Mouse (Mus musculus): ENCODE measurements around the gene Pabpc4. TPM values are rescaled to one million over a fixed set of nuclear protein-coding genes. Genes with fewer than 3 reads are reported as not detected.
A peak's percentile ranks its signal among the peaks of the same experiment; 100 is the strongest.

Gene Pabpc4
- polyA plus RNA-seq, 1 experiment from 2014 or later = 30.2 TPM

DNA sequence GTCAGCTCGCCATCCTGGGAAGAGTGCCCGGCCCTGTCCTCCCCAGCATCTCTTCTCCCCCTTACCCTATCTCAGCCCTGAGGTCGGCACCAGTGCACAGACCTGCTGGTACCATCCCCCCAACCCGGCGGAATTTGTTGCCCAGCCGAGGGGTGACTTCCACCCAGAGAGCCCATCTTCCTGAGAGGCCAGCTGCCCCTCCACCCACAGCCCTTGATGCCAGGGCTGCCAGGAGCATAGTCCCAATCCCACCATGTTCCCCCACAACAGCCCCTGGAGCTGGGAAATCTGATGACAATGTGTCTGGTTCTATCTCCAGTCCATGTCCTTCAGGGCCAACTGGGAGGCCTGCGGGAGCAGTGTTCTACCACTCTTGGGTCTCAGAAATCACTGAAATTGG is 15.9 kb upstream of the Pabpc4 start:
- Histone ChIP-seq H3K4me3 (ENCODE audit: low read depth, low read length) (no peak overlapping the region), H3K9ac (replicated peaks; ENCODE audit: low read depth, low read length) (no peak overlapping the region), H3K27me3 (ENCODE audit: control insufficient read depth, insufficient read depth, low read length) (no peaks in the 10 kb centered on the region), H3K9me3 (ENCODE audit: control insufficient read depth, low read length) (no peaks in the 10 kb centered on the region), H3K36me3 (ENCODE audit: control insufficient read depth, insufficient read depth, low read length) (no peaks in the 10 kb centered on the region), H3K27ac (ENCODE audit: low read depth, low read length) (no peak overlapping the region), H3K4me2 (ENCODE audit: low read depth, low read length) (no peak overlapping the region), H3K4me1 (ENCODE audit: control insufficient read depth, insufficient read depth, low read length) (no peaks in the 10 kb centered on the region)
- no peak for ATAC-seq (ENCODE audit: low read depth)
- 87% methylated on average over 7 of the region's 7 CpGs for WGBS

DNA sequence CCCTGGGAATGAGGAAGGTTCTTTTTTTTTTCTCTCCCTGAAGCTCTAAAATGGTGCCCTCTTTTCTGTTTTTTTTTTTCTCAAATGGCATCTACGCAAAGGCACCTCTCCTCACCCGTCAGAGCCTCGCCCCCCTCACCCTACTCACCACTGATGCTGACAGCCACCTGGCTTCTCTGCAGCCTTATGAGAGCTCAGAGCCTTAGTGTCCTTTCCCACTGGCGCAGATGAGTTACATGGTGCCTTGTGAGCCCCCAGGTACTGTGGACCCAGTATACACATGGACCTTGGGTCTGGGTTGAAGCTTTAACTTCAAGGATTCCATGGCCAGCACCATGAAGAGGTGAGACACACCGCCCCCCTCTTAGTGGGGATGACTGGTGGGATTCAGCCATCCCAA is 15.5 kb upstream of the Pabpc4 start:
- H3K4me3 ChIP-seq (ENCODE audit: low read depth, low read length) = no peak overlapping the region
- no peak overlapping the region for H3K9ac ChIP-seq (replicated peaks; ENCODE audit: low read depth, low read length)
- H3K4me1 ChIP-seq (ENCODE audit: control insufficient read depth, insufficient read depth, low read length) = no peaks in the 10 kb centered on the region
- no peaks in the 10 kb centered on the region for H3K36me3 ChIP-seq (ENCODE audit: control insufficient read depth, insufficient read depth, low read length)
- no peaks in the 10 kb centered on the region for H3K27me3 ChIP-seq (ENCODE audit: control insufficient read depth, insufficient read depth, low read length)
- no peak overlapping the region for H3K27ac ChIP-seq (ENCODE audit: low read depth, low read length)
- H3K9me3 ChIP-seq (ENCODE audit: control insufficient read depth, low read length) = no peaks in the 10 kb centered on the region
- WGBS = 97% methylated on average over 5 of the region's 5 CpGs
- ATAC-seq (ENCODE audit: low read depth) = no peak
- no peak overlapping the region for H3K4me2 ChIP-seq (ENCODE audit: low read depth, low read length)

DNA sequence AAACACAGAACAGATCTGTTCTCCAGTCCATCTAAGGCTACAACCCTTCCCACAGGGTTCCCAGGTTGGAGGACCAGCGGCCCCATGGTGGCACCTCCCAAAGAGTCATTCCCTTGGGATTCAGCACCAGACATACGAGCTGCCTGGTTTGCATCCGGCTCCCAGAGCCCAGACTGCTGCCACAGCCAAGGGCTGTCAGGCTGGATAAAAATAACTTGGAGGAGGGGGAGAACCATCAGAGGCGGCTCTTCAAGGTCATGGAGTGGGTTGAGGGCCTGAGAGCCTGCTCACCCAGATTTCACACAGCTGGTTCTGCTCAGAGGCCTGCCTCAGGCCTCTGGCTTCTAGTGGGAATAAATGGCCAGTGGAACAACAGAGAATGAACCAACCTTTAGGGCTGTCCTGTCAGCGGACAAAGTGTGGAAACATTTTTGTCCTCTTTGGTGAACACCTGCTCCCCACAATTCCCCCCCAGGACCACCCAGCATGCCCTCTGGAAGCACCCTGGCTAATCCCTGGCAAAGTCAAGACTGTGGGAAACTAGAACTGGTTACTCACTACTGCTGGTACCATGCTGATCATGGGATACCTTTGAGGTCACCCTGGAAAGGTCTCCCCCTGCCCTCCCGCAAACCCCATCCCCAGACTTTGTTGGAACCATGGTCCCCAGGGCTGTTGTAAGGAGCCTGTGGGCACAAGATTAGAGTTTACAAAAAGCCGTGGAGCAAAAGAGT is 14.8 kb upstream of the Pabpc4 start:
- H3K4me1 ChIP-seq (ENCODE audit: control insufficient read depth, insufficient read depth, low read length) = no peaks in the 10 kb centered on the region
- H3K4me2 ChIP-seq (ENCODE audit: low read depth, low read length) = no peak overlapping the region
- H3K36me3 ChIP-seq (ENCODE audit: control insufficient read depth, insufficient read depth, low read length) = no peaks in the 10 kb centered on the region
- 71% methylated on average over 7 of the region's 7 CpGs for WGBS
- H3K4me3 ChIP-seq (ENCODE audit: low read depth, low read length) = no peak overlapping the region
- no peak overlapping the region for H3K27ac ChIP-seq (ENCODE audit: low read depth, low read length)
- H3K9me3 ChIP-seq (ENCODE audit: control insufficient read depth, low read length) = no peaks in the 10 kb centered on the region
- ATAC-seq (ENCODE audit: low read depth) = no peak
- no peaks in the 10 kb centered on the region for H3K27me3 ChIP-seq (ENCODE audit: control insufficient read depth, insufficient read depth, low read length)
- no peak overlapping the region for H3K9ac ChIP-seq (replicated peaks; ENCODE audit: low read depth, low read length)

DNA sequence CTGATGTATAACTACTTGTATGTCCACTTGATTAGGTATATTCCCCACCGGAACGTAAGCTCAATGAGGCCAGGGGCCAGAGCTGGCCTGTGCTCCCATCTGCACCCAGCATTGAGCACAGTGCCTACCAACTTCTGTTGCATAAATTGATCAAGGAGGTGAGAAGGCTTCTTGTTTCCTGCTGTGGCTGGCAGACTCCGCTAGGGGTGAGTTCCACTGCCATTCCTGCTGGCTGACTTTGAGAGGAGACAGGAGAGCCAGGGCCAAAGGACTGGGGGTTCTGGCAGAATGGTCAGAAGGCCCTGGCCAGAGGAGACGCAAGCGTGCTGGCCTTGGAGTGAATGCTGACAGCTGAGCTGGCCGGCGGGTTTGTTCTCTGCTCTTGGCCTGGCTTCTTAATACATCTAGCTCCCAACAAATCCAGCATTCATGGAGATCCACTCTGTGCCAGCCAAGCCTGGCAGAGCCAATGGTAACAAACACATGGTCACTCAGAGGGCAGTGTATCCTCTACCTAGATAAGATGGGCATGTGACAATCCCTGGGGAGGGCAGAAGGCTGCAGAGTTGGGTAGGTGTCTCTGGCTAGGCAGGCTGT is 13.1 kb upstream of the Pabpc4 start:
- Histone ChIP-seq H3K4me1 (ENCODE audit: control insufficient read depth, insufficient read depth, low read length) (no peaks in the 10 kb centered on the region), H3K27me3 (ENCODE audit: control insufficient read depth, insufficient read depth, low read length) (no peaks in the 10 kb centered on the region), H3K4me3 (ENCODE audit: low read depth, low read length) (no peak overlapping the region), H3K27ac (ENCODE audit: low read depth, low read length) (no peak overlapping the region), H3K9ac (replicated peaks; ENCODE audit: low read depth, low read length) (no peak overlapping the region), H3K9me3 (ENCODE audit: control insufficient read depth, low read length) (no peaks in the 10 kb centered on the region), H3K4me2 (ENCODE audit: low read depth, low read length) (no peak overlapping the region), H3K36me3 (ENCODE audit: control insufficient read depth, insufficient read depth, low read length) (no peaks in the 10 kb centered on the region)
- no peak for ATAC-seq (ENCODE audit: low read depth)
- 79% methylated on average over 7 of the region's 7 CpGs for WGBS

DNA sequence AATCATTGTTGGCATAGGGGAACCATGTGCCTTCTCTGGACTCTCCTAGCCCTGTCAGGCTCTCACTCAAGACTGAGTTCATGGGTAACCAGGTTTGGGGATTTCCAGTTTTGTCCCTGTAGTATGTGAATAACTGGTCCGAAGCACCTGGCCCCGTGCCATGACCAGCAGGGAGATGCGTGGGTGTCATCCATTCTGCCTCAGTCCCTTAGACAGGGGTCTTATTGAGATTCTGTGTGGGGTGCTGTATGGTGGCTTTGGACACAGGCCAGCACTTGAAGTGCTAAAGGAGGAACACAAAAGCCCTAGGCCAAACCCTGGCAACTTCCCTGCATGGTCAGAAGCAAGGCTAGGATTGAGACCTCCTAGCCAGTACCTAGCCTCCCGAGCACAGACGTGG is 9.9 kb upstream of the Pabpc4 start:
- no peak overlapping the region for H3K4me2 ChIP-seq (ENCODE audit: low read depth, low read length)
- no peaks in the 10 kb centered on the region for H3K9me3 ChIP-seq (ENCODE audit: control insufficient read depth, low read length)
- WGBS = 60% methylated on average over 5 of the region's 5 CpGs
- H3K9ac ChIP-seq (replicated peaks; ENCODE audit: low read depth, low read length) = no peak overlapping the region
- no peaks in the 10 kb centered on the region for H3K4me1 ChIP-seq (ENCODE audit: control insufficient read depth, insufficient read depth, low read length)
- no peak overlapping the region for H3K4me3 ChIP-seq (ENCODE audit: low read depth, low read length)
- H3K36me3 ChIP-seq (ENCODE audit: control insufficient read depth, insufficient read depth, low read length) = no peaks in the 10 kb centered on the region
- ATAC-seq (ENCODE audit: low read depth) = no peak
- H3K27ac ChIP-seq (ENCODE audit: low read depth, low read length) = no peak overlapping the region
- H3K27me3 ChIP-seq (ENCODE audit: control insufficient read depth, insufficient read depth, low read length) = no peaks in the 10 kb centered on the region

DNA sequence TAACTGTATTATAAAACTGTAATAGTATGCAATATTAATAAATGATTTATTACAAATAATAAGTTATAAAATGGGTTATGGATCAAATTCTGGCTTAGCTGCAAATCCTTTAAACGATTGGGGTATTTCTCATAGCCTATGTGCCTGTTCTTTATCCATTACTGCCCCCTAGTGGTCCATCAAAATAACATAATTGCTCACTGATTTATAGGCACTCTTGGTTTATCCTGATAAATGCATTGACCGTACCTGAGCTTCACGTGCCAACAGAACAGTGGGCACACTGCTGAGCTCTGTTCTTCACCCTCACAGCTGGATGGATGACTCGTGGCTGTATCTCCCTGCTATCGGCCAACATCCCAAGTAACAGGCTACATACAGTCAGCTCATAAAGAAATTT is 7.5 kb upstream of the Pabpc4 start:
- ATAC-seq (ENCODE audit: low read depth) = peak; percentile 72; the same call in 1 of the 2 replicates

DNA sequence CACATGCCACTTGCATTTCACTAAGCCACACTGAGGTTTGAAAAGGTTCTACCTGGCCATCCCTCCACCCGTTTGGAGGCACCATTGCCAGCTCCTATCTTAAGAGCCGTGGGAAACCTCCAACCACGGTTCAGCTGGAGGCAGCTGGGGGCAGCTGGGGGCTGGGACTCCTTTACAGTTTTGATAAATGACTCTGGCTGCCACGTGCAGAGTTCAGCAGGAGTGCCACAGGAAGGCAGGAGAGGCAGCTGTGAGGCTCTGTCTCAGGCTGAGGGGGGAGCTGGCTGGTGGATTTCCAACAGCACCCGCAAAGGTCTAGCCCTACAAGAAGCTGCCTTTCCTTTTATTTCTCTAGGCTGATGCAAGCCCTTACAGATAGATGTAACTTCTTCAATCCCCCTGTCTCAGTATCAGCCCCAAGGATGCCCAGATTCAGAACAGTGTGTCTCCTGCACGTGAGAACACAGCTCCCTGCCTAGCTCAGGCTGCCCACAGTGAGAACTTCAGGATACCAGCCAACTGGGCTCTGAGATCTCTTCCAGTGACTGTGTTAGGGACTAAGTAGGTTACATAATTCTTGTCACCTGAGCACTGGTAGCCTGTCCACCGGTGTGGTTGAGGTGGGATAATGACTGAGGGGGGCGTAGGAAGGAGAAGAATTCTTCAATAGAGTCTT is 1.9 kb upstream of the Pabpc4 start:
- Histone ChIP-seq H3K4me3 (ENCODE audit: low read depth, low read length) (no peak overlapping the region), H3K4me1 (ENCODE audit: control insufficient read depth, insufficient read depth, low read length) (no peaks in the 10 kb centered on the region), H3K27ac (ENCODE audit: low read depth, low read length) (no peak overlapping the region), H3K9me3 (ENCODE audit: control insufficient read depth, low read length) (no peaks in the 10 kb centered on the region), H3K4me2 (ENCODE audit: low read depth, low read length) (no peak overlapping the region), H3K9ac (replicated peaks; ENCODE audit: low read depth, low read length) (0 out of 2 replicates have a peak overlapping the region, but pooled peaks have one; percentile 11), H3K27me3 (ENCODE audit: control insufficient read depth, insufficient read depth, low read length) (no peaks in the 10 kb centered on the region), H3K36me3 (ENCODE audit: control insufficient read depth, insufficient read depth, low read length) (no peaks in the 10 kb centered on the region)
- no peak; the same call in 1 of the 2 replicates for ATAC-seq (ENCODE audit: low read depth)
- WGBS = 31% methylated on average over 8 of the region's 8 CpGs

More for the DNA sequence above, 7.5 kb upstream of the Pabpc4 start:
- Histone ChIP-seq H3K4me2 (ENCODE audit: low read depth, low read length) (no peak overlapping the region), H3K9ac (replicated peaks; ENCODE audit: low read depth, low read length) (no peak overlapping the region), H3K36me3 (ENCODE audit: control insufficient read depth, insufficient read depth, low read length) (no peaks in the 10 kb centered on the region), H3K4me3 (ENCODE audit: low read depth, low read length) (no peak overlapping the region), H3K27me3 (ENCODE audit: control insufficient read depth, insufficient read depth, low read length) (no peaks in the 10 kb centered on the region), H3K4me1 (ENCODE audit: control insufficient read depth, insufficient read depth, low read length) (no peaks in the 10 kb centered on the region), H3K27ac (ENCODE audit: low read depth, low read length) (no peak overlapping the region), H3K9me3 (ENCODE audit: control insufficient read depth, low read length) (no peaks in the 10 kb centered on the region)
- WGBS = 19% methylated on average over 5 of the region's 5 CpGs

DNA sequence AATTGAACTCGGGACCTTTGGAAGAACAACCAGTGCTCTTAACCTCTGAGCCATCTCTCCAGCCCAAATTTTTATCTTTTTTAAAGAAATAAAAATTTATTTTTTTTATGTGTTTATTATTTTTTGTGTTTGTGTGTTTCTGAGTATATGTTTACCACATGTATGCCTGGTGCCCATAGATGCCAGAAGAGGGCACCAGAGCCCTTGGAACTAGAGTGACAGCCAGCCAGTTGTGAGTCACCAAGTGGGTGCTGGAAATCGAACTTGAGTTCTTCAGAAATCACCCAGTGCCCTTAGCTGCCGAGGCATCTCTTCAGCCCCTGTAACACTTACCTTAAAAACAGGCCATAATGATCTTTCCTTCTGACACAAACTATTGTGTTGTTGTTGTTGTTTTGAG is 8.9 kb downstream of the Pabpc4 start:
- Histone ChIP-seq H3K4me3 (ENCODE audit: low read depth, low read length) (no peak overlapping the region), H3K4me1 (ENCODE audit: control insufficient read depth, insufficient read depth, low read length) (no peaks in the 10 kb centered on the region), H3K9ac (replicated peaks; ENCODE audit: low read depth, low read length) (no peak overlapping the region), H3K9me3 (ENCODE audit: control insufficient read depth, low read length) (no peaks in the 10 kb centered on the region), H3K27ac (ENCODE audit: low read depth, low read length) (no peak overlapping the region), H3K4me2 (ENCODE audit: low read depth, low read length) (no peak overlapping the region), H3K36me3 (ENCODE audit: control insufficient read depth, insufficient read depth, low read length) (no peaks in the 10 kb centered on the region), H3K27me3 (ENCODE audit: control insufficient read depth, insufficient read depth, low read length) (no peaks in the 10 kb centered on the region)
- WGBS = 90% methylated on average over 3 of the region's 3 CpGs
- ATAC-seq (ENCODE audit: low read depth) = no peak

DNA sequence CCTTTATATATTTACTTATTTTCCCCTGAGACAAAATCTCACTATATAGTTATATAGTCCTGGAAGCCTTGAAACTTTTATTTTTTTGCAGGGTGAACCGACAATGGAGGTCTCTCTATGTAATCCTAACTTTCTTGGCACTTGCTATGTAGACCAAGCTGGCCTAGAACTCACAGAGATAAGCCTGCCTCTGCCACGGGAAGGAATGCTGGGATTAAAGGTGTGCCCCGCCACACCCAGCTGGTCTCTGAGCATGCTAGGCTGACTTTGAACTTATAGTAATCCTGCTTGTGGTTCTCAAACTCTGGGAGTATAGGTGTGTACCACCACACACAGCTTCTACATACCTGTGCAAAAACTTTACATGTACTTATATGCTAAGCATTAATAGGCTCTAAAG is 18.0 kb downstream of the Pabpc4 start:
- no peak overlapping the region for H3K4me2 ChIP-seq (ENCODE audit: low read depth, low read length)
- H3K27me3 ChIP-seq (ENCODE audit: control insufficient read depth, insufficient read depth, low read length) = no peaks in the 10 kb centered on the region
- H3K9ac ChIP-seq (replicated peaks; ENCODE audit: low read depth, low read length) = no peak overlapping the region
- no peak overlapping the region for H3K27ac ChIP-seq (ENCODE audit: low read depth, low read length)
- H3K4me3 ChIP-seq (ENCODE audit: low read depth, low read length) = no peak overlapping the region
- ATAC-seq (ENCODE audit: low read depth) = no peak
- 80% methylated on average over 3 of the region's 3 CpGs for WGBS
- H3K9me3 ChIP-seq (ENCODE audit: control insufficient read depth, low read length) = no peaks in the 10 kb centered on the region
- no peaks in the 10 kb centered on the region for H3K36me3 ChIP-seq (ENCODE audit: control insufficient read depth, insufficient read depth, low read length)
- peaks cover 14% of the 10 kb centered on the region for H3K4me1 ChIP-seq (ENCODE audit: control insufficient read depth, insufficient read depth, low read length)
